Mouse (Mus musculus) embryonic fibroblast, embryonic 13.5 days (primary cell): ENCODE measurements around the gene Upk1b. TPM values are rescaled to one million over a fixed set of nuclear protein-coding genes. Genes with fewer than 3 reads are reported as not detected.

Source experiments
- H3K27ac ChIP-seq: 2 replicates; pipeline ENCODE4 v1.5.1; 2012; ENCODE audit warnings: low read length, control low read depth, inconsistent platforms; ENCODE audit not compliant: insufficient read depth
- H3K4me1 ChIP-seq: 2 replicates; pipeline ENCODE4 v1.6.1; 2011; ENCODE audit warnings: low read length; ENCODE audit not compliant: control insufficient read depth, insufficient read depth
- H3K4me3 ChIP-seq: 2 replicates; pipeline ENCODE4 v1.5.1; 2011; ENCODE audit warnings: mild to moderate bottlenecking, control low read depth, low read length; ENCODE audit not compliant: insufficient read depth
- CTCF ChIP-seq: IDR thresholded peaks from 2 replicates; pipeline ENCODE4 v1.5.1; 2011; ENCODE audit warnings: mild to moderate bottlenecking, control low read depth, low read length, moderate library complexity, borderline replicate concordance; ENCODE audit not compliant: insufficient read depth
- POLR2A ChIP-seq: IDR thresholded peaks from 2 replicates; pipeline ENCODE4 v1.6.1; 2011; ENCODE audit warnings: low read depth, mild to moderate bottlenecking, control low read depth, low read length, moderate library complexity
- polyA plus RNA-seq: library from polyadenylated mRNA; stranded (reverse); fragments of >200 nt; gene quantifications from 2 replicates; pipeline ENCODE4 v1.2.4, GENCODE M21; 2011; ENCODE audit warnings: low read depth; ENCODE audit not compliant: missing spikeins, insufficient read length

Gene Upk1b
- polyA plus RNA-seq, 1 experiment = 1.5 TPM

DNA sequence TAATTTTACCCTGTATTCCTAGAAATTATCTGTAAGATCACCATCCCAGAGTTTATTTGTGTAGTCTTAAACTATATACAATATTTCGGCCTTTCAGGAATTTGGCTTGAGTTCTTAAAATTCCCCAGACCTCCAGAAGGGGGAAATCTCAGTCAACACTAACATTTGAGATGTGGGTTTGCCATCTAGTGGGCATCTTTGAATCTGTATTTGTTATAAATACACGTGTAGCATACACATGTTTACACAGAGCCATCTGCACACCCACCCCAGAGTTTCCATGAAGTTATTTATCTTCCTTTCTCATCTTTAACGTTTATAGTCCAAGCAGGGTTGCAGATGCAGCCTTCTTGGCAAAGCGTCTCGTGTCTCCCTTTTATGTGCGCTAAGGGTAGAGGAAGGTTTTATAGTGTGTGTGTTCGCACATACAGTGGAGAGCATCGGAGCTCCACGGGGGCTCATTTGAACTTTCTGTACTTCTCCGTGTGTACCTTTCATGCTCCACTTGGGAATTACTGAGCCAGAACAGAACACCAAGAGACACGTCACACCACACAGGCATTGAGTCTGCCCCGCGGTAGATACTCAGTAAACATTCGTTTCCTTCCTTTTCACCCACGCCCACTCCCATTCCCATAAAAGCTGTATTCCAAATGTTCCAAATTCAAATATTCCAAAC lies 70.4 kb downstream of the Upk1b start:
- Histone ChIP-seq H3K4me1 (no peaks in the 10 kb centered on the region), H3K27ac (no peak overlapping the region), H3K4me3 (peak overlapping the region; percentile 16; the same call in 1 of the 2 replicates)
- TF ChIP-seq POLR2A (no peak), CTCF (no peak)

- H3K27ac ChIP-seq = no peak overlapping the region
- TF ChIP-seq POLR2A = no peak
- H3K4me1 ChIP-seq = no peaks in the 10 kb centered on the region
Observed at GRCm38 (mm10) chr16:38729139-38729538, 71.0 kb downstream of the Upk1b start.

GRCm38 (mm10) chr16:38728576-38729132 lies 71.5 kb downstream of the Upk1b start:
- no peak overlapping the region for H3K27ac ChIP-seq
- TF ChIP-seq POLR2A (no peak), CTCF (no peak)
- H3K4me1 ChIP-seq = no peaks in the 10 kb centered on the region
- no peak overlapping the region for H3K4me3 ChIP-seq

More at GRCm38 (mm10) chr16:38729139-38729538, 71.0 kb downstream of the Upk1b start:
- H3K4me3 ChIP-seq = no peak overlapping the region

DNA sequence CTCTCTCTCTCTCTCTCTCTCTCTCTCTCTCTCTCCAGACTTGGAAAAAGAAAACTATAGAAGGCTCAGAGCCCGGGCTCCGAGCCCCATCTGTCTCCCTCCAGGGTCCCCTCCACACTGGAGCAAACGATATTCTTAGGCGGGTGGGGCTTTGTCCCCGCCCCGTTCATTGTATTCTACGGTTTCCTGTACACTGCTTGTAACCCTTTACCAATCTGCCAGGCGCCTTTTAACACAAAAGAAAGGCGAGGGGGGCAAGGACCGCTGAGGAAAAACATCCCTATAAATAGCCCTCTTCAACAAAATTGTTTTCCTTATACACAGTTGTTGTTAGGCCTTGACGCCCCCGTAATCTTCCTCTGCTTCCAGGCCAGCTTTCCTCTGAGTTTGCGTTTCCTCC lies 75.2 kb downstream of the Upk1b start:
- no peaks in the 10 kb centered on the region for H3K4me1 ChIP-seq
- no peak overlapping the region for H3K27ac ChIP-seq
- TF ChIP-seq CTCF (no peak), POLR2A (no peak)
- H3K4me3 ChIP-seq = no peak overlapping the region

DNA sequence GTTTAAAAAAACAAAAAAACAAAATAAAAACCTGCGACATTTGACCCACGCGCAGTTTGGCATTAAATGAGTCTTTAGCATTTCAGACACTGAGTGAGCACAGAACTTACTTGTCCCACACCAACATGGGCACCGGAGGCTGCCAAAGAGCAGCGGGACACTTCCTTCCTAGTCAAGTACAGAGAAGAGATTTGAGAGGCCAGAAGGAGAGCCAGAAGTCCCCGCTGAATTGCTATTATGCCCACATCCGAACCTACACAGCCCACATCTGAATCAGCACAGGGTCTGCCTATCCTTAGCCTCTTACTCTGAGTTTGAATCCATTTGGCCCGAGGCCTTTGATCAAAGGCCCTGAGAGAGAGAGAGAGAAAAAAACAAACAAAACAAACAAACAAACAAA lies 75.9 kb downstream of the Upk1b start:
- H3K4me1 ChIP-seq = no peaks in the 10 kb centered on the region
- no peak for TF ChIP-seq POLR2A
- TF ChIP-seq CTCF = no peak
- H3K4me3 ChIP-seq = no peak overlapping the region
- no peak overlapping the region for H3K27ac ChIP-seq

Other genes starting within 250 kb of the Upk1b start
- 127 and 143 TPM in 2 replicates for gene Tmem39a, start 241.6 kb downstream of the Upk1b start, polyA plus RNA-seq
- gene Arhgap31, start 87.1 kb downstream of the Upk1b start, polyA plus RNA-seq = 27.7 and 31.1 TPM in 2 replicates
- gene B4galt4, start 58.1 kb downstream of the Upk1b start, polyA plus RNA-seq = 10.1 and 12.0 TPM in 2 replicates
- gene 4930435E12Rik, start 28.4 kb upstream of the Upk1b start, polyA plus RNA-seq = not detected in 2 replicates
- 0.79 and 0.85 TPM in 2 replicates for gene Igsf11, start 92.3 kb upstream of the Upk1b start, polyA plus RNA-seq